Mouse (Mus musculus) hindbrain, embryonic 14.5 days (tissue): ENCODE measurements at regions not wholly inside any gene's neighbourhood (a gene's known extent, or its start where the extent isn't known, plus 50 kb on each side); places are given as distances from the start of the nearest gene placed in this dataset.

Source experiments
- ATAC-seq: fragments of 200-750 bp; cut with Nextera tagmentation; 2 replicates; pipeline ENCODE4 v1.8.0; 2017; ENCODE audit warnings: moderate number of reproducible peaks, mild to moderate bottlenecking, moderate TSS enrichment, moderate library complexity; ENCODE audit not compliant: low FRiP score
- DNase-seq: peaks from one replicate; pipeline ENCODE4 v3.0.0-alpha.2; 2015; ENCODE audit warnings: low spot score
- H3K27ac ChIP-seq: fragments of 300-500 bp; sonication (generic); 2 replicates; pipeline ENCODE4 v1.5.1; 2014; ENCODE audit warnings: mild to moderate bottlenecking, moderate library complexity
- H3K27me3 ChIP-seq: fragments of 300-500 bp; sonication (generic); 2 replicates; pipeline ENCODE4 v1.6.1; 2014; ENCODE audit warnings: mild to moderate bottlenecking, low read length, mixed read lengths; ENCODE audit not compliant: control insufficient read depth, insufficient read depth
- H3K36me3 ChIP-seq: fragments of 300-500 bp; sonication (generic); replicated peaks from 2 replicates; pipeline ENCODE4 v1.6.1; 2014; ENCODE audit not compliant: control insufficient read depth, insufficient read depth
- H3K4me1 ChIP-seq: fragments of 300-500 bp; sonication (generic); replicated peaks from 2 replicates; pipeline ENCODE4 v1.6.1; 2014; ENCODE audit warnings: antibody characterized with exemption, low read length, mixed read lengths; ENCODE audit not compliant: control insufficient read depth, insufficient read depth
- H3K4me2 ChIP-seq: fragments of 300-500 bp; sonication (generic); replicated peaks from 2 replicates; pipeline ENCODE4 v1.6.1; 2014; ENCODE audit warnings: mild to moderate bottlenecking, moderate library complexity
- H3K4me3 ChIP-seq: fragments of 300-500 bp; sonication (generic); replicated peaks from 2 replicates; pipeline ENCODE4 v1.5.1; 2014; ENCODE audit warnings: mild to moderate bottlenecking, low read length
- H3K9ac ChIP-seq: fragments of 300-500 bp; sonication (generic); 2 replicates; pipeline ENCODE4 v1.6.1; 2014
- H3K9me3 ChIP-seq: fragments of 300-500 bp; sonication (generic); 2 replicates; pipeline ENCODE4 v1.6.1; 2016; ENCODE audit warnings: low read length; ENCODE audit not compliant: control insufficient read depth
- WGBS: fragments of 180-500 bp; shearing (Covaris S2); extraction: QIAGEN DNeasy Blood & Tissue Kit; methylation state at CpG from one replicate; pipeline ENCODE4 v1.1.7; 2014; 5-methylcytosine and 5-hydroxymethylcytosine counted together

GRCm38 (mm10) chr8:48970655-48971054 lies 126.9 kb upstream of the Tenm3 start:
- H3K36me3 ChIP-seq = no peaks in the 10 kb centered on the region
- DNase-seq = no peak
- WGBS = 71% methylated on average over 5 of the region's 5 CpGs

GRCm38 (mm10) chr8:48964929-48965328 lies 121.2 kb upstream of the Tenm3 start:
- no peak for ATAC-seq
- no peaks in the 10 kb centered on the region for H3K4me1 ChIP-seq
- no peak overlapping the region for H3K4me3 ChIP-seq
- H3K9me3 ChIP-seq = no peaks in the 10 kb centered on the region
- H3K27me3 ChIP-seq = no peaks in the 10 kb centered on the region
- H3K27ac ChIP-seq = no peak overlapping the region
- no peak overlapping the region for H3K4me2 ChIP-seq
- no peak overlapping the region for H3K9ac ChIP-seq
- H3K36me3 ChIP-seq = no peaks in the 10 kb centered on the region
- 77% methylated on average over 1 of the region's 1 CpGs for WGBS
- no peak for DNase-seq

More at GRCm38 (mm10) chr8:48970655-48971054, 126.9 kb upstream of the Tenm3 start:
- no peak overlapping the region for H3K4me3 ChIP-seq
- H3K9me3 ChIP-seq = no peaks in the 10 kb centered on the region
- H3K4me2 ChIP-seq = no peak overlapping the region
- no peaks in the 10 kb centered on the region for H3K27me3 ChIP-seq
- no peak for ATAC-seq
- H3K4me1 ChIP-seq = no peaks in the 10 kb centered on the region
- no peak overlapping the region for H3K27ac ChIP-seq
- no peak overlapping the region for H3K9ac ChIP-seq

DNA sequence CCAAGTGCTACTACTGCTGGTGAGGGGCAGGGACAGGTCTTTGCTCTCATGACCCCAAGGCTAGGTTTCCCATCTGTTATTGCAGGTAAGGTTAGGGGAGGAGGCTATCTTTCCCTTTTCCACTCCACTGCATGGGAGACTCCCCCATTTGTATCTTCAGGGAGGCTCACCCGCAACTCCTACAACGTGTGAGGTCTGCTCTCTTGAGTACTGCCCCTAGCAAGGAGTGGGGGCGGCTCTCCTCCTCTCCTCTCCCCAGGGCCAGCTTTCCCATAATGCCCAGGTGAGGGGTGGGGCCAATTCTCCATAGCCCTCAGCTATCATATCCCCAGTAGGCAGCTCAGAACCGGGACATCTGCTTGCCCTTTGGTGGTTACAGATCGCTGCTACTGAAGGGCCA lies 113.9 kb upstream of the Tenm3 start:
- Histone ChIP-seq H3K27ac (no peak overlapping the region), H3K36me3 (no peaks in the 10 kb centered on the region), H3K27me3 (no peaks in the 10 kb centered on the region), H3K9me3 (no peaks in the 10 kb centered on the region), H3K4me2 (no peak overlapping the region), H3K9ac (no peak overlapping the region), H3K4me3 (no peak overlapping the region), H3K4me1 (no peaks in the 10 kb centered on the region)
- no peak for ATAC-seq
- WGBS = 83% methylated on average over 5 of the region's 5 CpGs
- no peak for DNase-seq

- Histone ChIP-seq H3K4me3 (no peak overlapping the region), H3K36me3 (no peaks in the 10 kb centered on the region), H3K4me1 (no peaks in the 10 kb centered on the region), H3K27me3 (no peaks in the 10 kb centered on the region), H3K27ac (no peak overlapping the region), H3K9me3 (no peaks in the 10 kb centered on the region), H3K9ac (no peak overlapping the region), H3K4me2 (no peak overlapping the region)
- DNase-seq = no peak
- 63% methylated on average over 10 of the region's 10 CpGs for WGBS
- ATAC-seq = no peak
Measured at GRCm38 (mm10) chr8:48951412-48951811, 107.7 kb upstream of the Tenm3 start.

DNA sequence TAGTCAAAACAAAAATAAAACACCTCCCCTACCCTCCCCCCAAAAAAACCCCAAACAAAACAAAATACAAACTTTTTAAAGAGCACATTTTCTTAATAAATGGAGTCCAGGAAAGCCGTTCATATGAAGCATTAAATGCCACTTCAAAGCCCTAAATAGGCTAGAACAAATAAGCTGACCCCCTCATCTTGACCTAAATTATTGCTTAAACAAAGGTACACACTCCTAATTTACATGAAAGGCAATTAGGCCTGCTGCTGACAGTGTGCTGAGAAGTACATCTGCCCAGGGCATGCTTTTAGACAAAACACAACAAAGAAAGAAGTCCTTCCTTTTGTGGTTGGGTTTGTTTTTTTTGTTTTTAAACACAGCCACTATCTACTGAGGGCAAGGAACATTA lies 100.4 kb upstream of the Tenm3 start:
- DNase-seq = no peak
- Histone ChIP-seq H3K4me3 (no peak overlapping the region), H3K4me1 (no peaks in the 10 kb centered on the region), H3K4me2 (no peak overlapping the region), H3K9ac (no peak overlapping the region), H3K9me3 (no peaks in the 10 kb centered on the region), H3K27ac (no peak overlapping the region), H3K36me3 (no peaks in the 10 kb centered on the region), H3K27me3 (no peaks in the 10 kb centered on the region)
- no peak for ATAC-seq
- WGBS = 24% methylated on average over 1 of the region's 1 CpGs

DNA sequence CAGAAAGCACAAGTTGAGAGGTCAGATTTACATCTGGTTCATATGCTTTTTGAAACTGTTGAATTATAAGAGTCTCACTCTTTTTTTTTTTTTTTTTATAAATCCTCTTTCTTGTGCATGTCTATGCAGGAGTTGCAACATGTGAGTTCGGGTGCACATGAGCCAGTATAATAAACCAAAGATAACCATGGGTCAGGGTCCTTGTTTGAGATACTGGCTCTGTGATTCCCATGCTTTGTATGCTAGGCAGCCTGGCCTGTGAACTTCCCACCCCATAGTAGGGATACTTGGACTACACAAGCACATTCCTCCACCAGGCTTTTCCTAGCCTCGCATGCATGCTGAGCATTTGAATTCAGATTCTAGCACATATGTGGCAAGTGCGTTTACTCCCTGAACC lies 93.4 kb upstream of the Tenm3 start:
- H3K4me1 ChIP-seq = no peaks in the 10 kb centered on the region
- 93% methylated on average over 3 of the region's 3 CpGs for WGBS
- no peak overlapping the region for H3K9ac ChIP-seq
- H3K4me2 ChIP-seq = no peak overlapping the region
- no peak overlapping the region for H3K27ac ChIP-seq
- no peaks in the 10 kb centered on the region for H3K9me3 ChIP-seq
- H3K27me3 ChIP-seq = no peaks in the 10 kb centered on the region
- DNase-seq (no peak), ATAC-seq (no peak)
- no peak overlapping the region for H3K4me3 ChIP-seq
- no peaks in the 10 kb centered on the region for H3K36me3 ChIP-seq

GRCm38 (mm10) chr8:48927135-48927534 lies 83.4 kb upstream of the Tenm3 start:
- DNase-seq (no peak), ATAC-seq (no peak)
- no peaks in the 10 kb centered on the region for H3K36me3 ChIP-seq
- no peak overlapping the region for H3K27ac ChIP-seq
- WGBS = 70% methylated on average over 11 of the region's 11 CpGs
- H3K9me3 ChIP-seq = no peaks in the 10 kb centered on the region
- no peaks in the 10 kb centered on the region for H3K27me3 ChIP-seq
- H3K4me3 ChIP-seq = no peak overlapping the region
- H3K9ac ChIP-seq = no peak overlapping the region
- no peaks in the 10 kb centered on the region for H3K4me1 ChIP-seq
- no peak overlapping the region for H3K4me2 ChIP-seq

- no peak for DNase-seq
- WGBS = 65% methylated on average over 3 of the region's 3 CpGs
- H3K36me3 ChIP-seq = no peaks in the 10 kb centered on the region
- H3K9me3 ChIP-seq = no peaks in the 10 kb centered on the region
- no peaks in the 10 kb centered on the region for H3K27me3 ChIP-seq
- no peak overlapping the region for H3K4me3 ChIP-seq
- H3K27ac ChIP-seq = no peak overlapping the region
- H3K9ac ChIP-seq = no peak overlapping the region
- H3K4me1 ChIP-seq = no peaks in the 10 kb centered on the region
- no peak for ATAC-seq
- no peak overlapping the region for H3K4me2 ChIP-seq
Measured at GRCm38 (mm10) chr8:48915275-48915674, 71.5 kb upstream of the Tenm3 start.

DNA sequence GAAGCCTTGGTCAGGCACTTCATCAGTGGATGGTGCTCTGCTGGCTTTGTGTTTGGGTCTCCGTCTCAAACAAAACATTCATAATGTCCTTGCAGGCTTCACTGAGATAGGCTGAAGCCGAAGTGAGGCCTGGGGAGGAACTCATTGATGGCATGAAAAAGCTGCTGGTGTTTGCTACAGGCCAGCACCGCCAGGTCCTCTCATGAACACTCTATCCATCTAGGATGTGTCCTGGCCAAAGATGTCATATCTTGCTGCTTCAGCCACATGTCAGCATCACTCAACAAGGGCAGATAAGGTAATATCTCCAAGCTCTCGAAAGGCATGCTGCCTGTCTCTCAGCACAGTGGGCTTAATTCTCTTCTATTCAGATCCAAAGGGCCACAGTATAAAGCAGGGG lies 69.1 kb upstream of the Tenm3 start:
- no peak overlapping the region for H3K9ac ChIP-seq
- no peak overlapping the region for H3K27ac ChIP-seq
- no peaks in the 10 kb centered on the region for H3K27me3 ChIP-seq
- H3K4me2 ChIP-seq = no peak overlapping the region
- ATAC-seq (no peak), DNase-seq (no peak)
- H3K4me1 ChIP-seq = no peaks in the 10 kb centered on the region
- 87% methylated on average over 4 of the region's 4 CpGs for WGBS
- no peaks in the 10 kb centered on the region for H3K36me3 ChIP-seq
- no peak overlapping the region for H3K4me3 ChIP-seq
- no peaks in the 10 kb centered on the region for H3K9me3 ChIP-seq

GRCm38 (mm10) chr8:48901668-48902406 lies 58.1 kb upstream of the Tenm3 start:
- Histone ChIP-seq H3K4me3 (no peak overlapping the region), H3K36me3 (no peaks in the 10 kb centered on the region), H3K9ac (no peak overlapping the region), H3K27ac (no peak overlapping the region), H3K9me3 (no peaks in the 10 kb centered on the region), H3K4me2 (no peak overlapping the region), H3K4me1 (no peaks in the 10 kb centered on the region), H3K27me3 (no peaks in the 10 kb centered on the region)
- DNase-seq = no peak
- no peak for ATAC-seq
- 92% methylated on average over 6 of the region's 6 CpGs for whole genome bisulfite sequencing
